Mouse (Mus musculus): ENCODE data around the gene Strn4. TPM values are rescaled to one million over a fixed set of nuclear protein-coding genes. Genes with fewer than 3 reads are reported as not detected.

Gene Strn4
- total and polyA plus RNA-seq, 3 experiments = 55.5 to 94.2 (median 56.2) TPM

- peaks cover 9% of the 10 kb centered on the region; the same call in 1 of the 2 replicates for H3K36me3 ChIP-seq (ENCODE audit: control insufficient read depth, insufficient read depth, low read length)
- no peaks in the 10 kb centered on the region for H3K27me3 ChIP-seq (ENCODE audit: control insufficient read depth, insufficient read depth, low read length)
- WGBS = 41% methylated on average over 3 of the region's 3 CpGs
- intact Hi-C loops (cut with DNase I) = no loop called here
- H3K4me3 ChIP-seq = no peak overlapping the region
- no peak for DNase-seq
- no peak for TF ChIP-seq POLR2A (IDR thresholded peaks at IDR 0.05; ENCODE audit: insufficient read depth, low read depth, low read length)
- TF ChIP-seq EP300 (IDR thresholded peaks at IDR 0.05; ENCODE audit: insufficient read depth, low read depth, low read length) = no peak
- no peak for TF ChIP-seq CTCF (IDR thresholded peaks at IDR 0.05)
- no peak overlapping the region for H3K9ac ChIP-seq (ENCODE audit: low read depth, low read length)
- H3K27ac ChIP-seq = no peak overlapping the region; the same call in 1 of the 2 replicates
- peaks cover 9% of the 10 kb centered on the region for H3K79me2 ChIP-seq (replicated peaks; ENCODE audit: control insufficient read depth, insufficient read depth, low read length)
- H3K4me1 ChIP-seq (ENCODE audit: control insufficient read depth, insufficient read depth, low read length) = peaks cover 47% of the 10 kb centered on the region
These were observed 5.4 kb downstream of the Strn4 start for GRCm38 (mm10) chr7:16821091-16821490.

GRCm38 (mm10) chr7:16821669-16822101, 6.0 kb downstream of the Strn4 start:
- no peak for DNase-seq
- intact Hi-C loops (cut with DNase I) = no loop called here
- TF ChIP-seq POLR2A (IDR thresholded peaks at IDR 0.05; ENCODE audit: insufficient read depth, low read depth, low read length) (no peak), EP300 (IDR thresholded peaks at IDR 0.05; ENCODE audit: insufficient read depth, low read depth, low read length) (no peak), CTCF (IDR thresholded peaks at IDR 0.05) (no peak)
- Histone ChIP-seq H3K27me3 (ENCODE audit: control insufficient read depth, insufficient read depth, low read length) (no peaks in the 10 kb centered on the region), H3K36me3 (ENCODE audit: control insufficient read depth, insufficient read depth, low read length) (peaks cover 9% of the 10 kb centered on the region; the same call in 1 of the 2 replicates), H3K79me2 (replicated peaks; ENCODE audit: control insufficient read depth, insufficient read depth, low read length) (peaks cover 8% of the 10 kb centered on the region), H3K9ac (ENCODE audit: low read depth, low read length) (no peak overlapping the region), H3K4me1 (ENCODE audit: control insufficient read depth, insufficient read depth, low read length) (peaks cover 47% of the 10 kb centered on the region), H3K4me3 (no peak overlapping the region), H3K27ac (no peak overlapping the region; the same call in 1 of the 2 replicates)
- WGBS = 43% methylated on average over 4 of the region's 4 CpGs

GRCm38 (mm10) chr7:16823734-16824133, 8.0 kb downstream of the Strn4 start:
- peak overlapping the region; percentile 28; the same call in 1 of the 2 replicates for H3K27ac ChIP-seq
- TF ChIP-seq EP300 (IDR thresholded peaks at IDR 0.05; ENCODE audit: insufficient read depth, low read depth, low read length) (0 out of 2 replicates have a peak, but pooled peaks have one; percentile 13), CTCF (IDR thresholded peaks at IDR 0.05) (0 out of 2 replicates have a peak, but pooled peaks have one; percentile 2), POLR2A (IDR thresholded peaks at IDR 0.05; ENCODE audit: insufficient read depth, low read depth, low read length) (no peak)
- H3K36me3 ChIP-seq (ENCODE audit: control insufficient read depth, insufficient read depth, low read length) = peaks cover 6% of the 10 kb centered on the region; the same call in 1 of the 2 replicates
- no peaks in the 10 kb centered on the region for H3K27me3 ChIP-seq (ENCODE audit: control insufficient read depth, insufficient read depth, low read length)
- H3K9ac ChIP-seq (ENCODE audit: low read depth, low read length) = no peak overlapping the region
- intact Hi-C loops (cut with DNase I) = loop anchor here (1.0 kb wide), 1 partner anchor 68 kb away; the partner anchor contains the start of gene Gng8
- peaks cover 43% of the 10 kb centered on the region for H3K4me1 ChIP-seq (ENCODE audit: control insufficient read depth, insufficient read depth, low read length)
- peaks cover 4% of the 10 kb centered on the region for H3K79me2 ChIP-seq (replicated peaks; ENCODE audit: control insufficient read depth, insufficient read depth, low read length)
- H3K4me3 ChIP-seq = no peak overlapping the region
- DNase-seq = peak in 1 of 2 experiments; percentile 73
- WGBS = 34% methylated on average over 5 of the region's 5 CpGs

- H3K27ac ChIP-seq = no peak overlapping the region
- peaks cover 2% of the 10 kb centered on the region for H3K79me2 ChIP-seq (replicated peaks; ENCODE audit: control insufficient read depth, insufficient read depth, low read length)
- H3K36me3 ChIP-seq (ENCODE audit: control insufficient read depth, insufficient read depth, low read length) = peaks cover 3% of the 10 kb centered on the region; the same call in 1 of the 2 replicates
- no peak overlapping the region for H3K4me3 ChIP-seq
- WGBS = 67% methylated on average over 10 of the region's 10 CpGs
- peaks cover 33% of the 10 kb centered on the region for H3K4me1 ChIP-seq (ENCODE audit: control insufficient read depth, insufficient read depth, low read length)
- no peak overlapping the region for H3K9ac ChIP-seq (ENCODE audit: low read depth, low read length)
- intact Hi-C loops (cut with DNase I) = loop anchor here (2.0 kb wide), 2 partner anchors 17 to 33 kb away; partner anchors contain the start of gene Prkd2
- peak in 1 of 2 experiments; percentile 44 for DNase-seq
- no peaks in the 10 kb centered on the region for H3K27me3 ChIP-seq (ENCODE audit: control insufficient read depth, insufficient read depth, low read length)
- TF ChIP-seq POLR2A (IDR thresholded peaks at IDR 0.05; ENCODE audit: insufficient read depth, low read depth, low read length) = no peak
- peak; percentile 78 for TF ChIP-seq CTCF (IDR thresholded peaks at IDR 0.05)
- TF ChIP-seq EP300 (IDR thresholded peaks at IDR 0.05; ENCODE audit: insufficient read depth, low read depth, low read length) = peak; percentile 64; the same call in 1 of the 2 replicates
These were observed 10.1 kb downstream of the Strn4 start for GRCm38 (mm10) chr7:16825785-16826184.

- peaks cover 3% of the 10 kb centered on the region; the same call in 1 of the 2 replicates for H3K36me3 ChIP-seq (ENCODE audit: control insufficient read depth, insufficient read depth, low read length)
- peaks cover 29% of the 10 kb centered on the region for H3K4me1 ChIP-seq (ENCODE audit: control insufficient read depth, insufficient read depth, low read length)
- H3K27ac ChIP-seq = no peak overlapping the region
- no peaks in the 10 kb centered on the region for H3K27me3 ChIP-seq (ENCODE audit: control insufficient read depth, insufficient read depth, low read length)
- H3K9ac ChIP-seq (ENCODE audit: low read depth, low read length) = no peak overlapping the region
- intact Hi-C loops (cut with DNase I) = loop anchor here (2.0 kb wide), 2 partner anchors 16 to 32 kb away; partner anchors contain the start of gene Prkd2
- no peak for DNase-seq
- 26% methylated on average over 5 of the region's 5 CpGs for WGBS
- peaks cover 2% of the 10 kb centered on the region for H3K79me2 ChIP-seq (replicated peaks; ENCODE audit: control insufficient read depth, insufficient read depth, low read length)
- TF ChIP-seq POLR2A (IDR thresholded peaks at IDR 0.05; ENCODE audit: insufficient read depth, low read depth, low read length) = no peak
- 0 out of 2 replicates have a peak, but pooled peaks have one; percentile 40 for TF ChIP-seq EP300 (IDR thresholded peaks at IDR 0.05; ENCODE audit: insufficient read depth, low read depth, low read length)
- no peak overlapping the region for H3K4me3 ChIP-seq
These were observed 10.9 kb downstream of the Strn4 start for GRCm38 (mm10) chr7:16826571-16826970.

- Histone ChIP-seq H3K9ac (ENCODE audit: low read depth, low read length) (no peak overlapping the region), H3K79me2 (replicated peaks; ENCODE audit: control insufficient read depth, insufficient read depth, low read length) (peaks cover 2% of the 10 kb centered on the region), H3K36me3 (ENCODE audit: control insufficient read depth, insufficient read depth, low read length) (peaks cover 3% of the 10 kb centered on the region; the same call in 1 of the 2 replicates), H3K27ac (no peak overlapping the region), H3K4me3 (no peak overlapping the region), H3K4me1 (ENCODE audit: control insufficient read depth, insufficient read depth, low read length) (peaks cover 23% of the 10 kb centered on the region), H3K27me3 (ENCODE audit: control insufficient read depth, insufficient read depth, low read length) (no peaks in the 10 kb centered on the region)
- DNase-seq = no peak
- WGBS = 47% methylated on average over 4 of the region's 4 CpGs
- intact Hi-C loops (cut with DNase I) = loop anchor here (2.0 kb wide), 2 partner anchors 16 to 32 kb away; partner anchors contain the start of gene Prkd2
- TF ChIP-seq EP300 (IDR thresholded peaks at IDR 0.05; ENCODE audit: insufficient read depth, low read depth, low read length) = no peak
- no peak for TF ChIP-seq CTCF (IDR thresholded peaks at IDR 0.05)
- no peak for TF ChIP-seq POLR2A (IDR thresholded peaks at IDR 0.05; ENCODE audit: insufficient read depth, low read depth, low read length)
These were observed 11.6 kb downstream of the Strn4 start for GRCm38 (mm10) chr7:16827274-16827673.

Data from heart, adult 2 months (tissue).